Mouse (Mus musculus) liver, adult 2 months (tissue): Measurements from ENCODE around the gene Nppb.

ENCODE experiments used
- CTCF ChIP-seq: fragments of 200-500 bp; IDR thresholded peaks from 2 replicates; pipeline ENCODE4 v1.5.1; 2011; ENCODE audit warnings: low read depth, low read length, control low read depth
- POLR2A ChIP-seq: fragments of 200-500 bp; IDR thresholded peaks from 2 replicates; pipeline ENCODE4 v1.6.1; 2011; ENCODE audit warnings: low read length, control low read depth; ENCODE audit not compliant: insufficient read depth; ENCODE audit errors: extremely low read depth

DNA sequence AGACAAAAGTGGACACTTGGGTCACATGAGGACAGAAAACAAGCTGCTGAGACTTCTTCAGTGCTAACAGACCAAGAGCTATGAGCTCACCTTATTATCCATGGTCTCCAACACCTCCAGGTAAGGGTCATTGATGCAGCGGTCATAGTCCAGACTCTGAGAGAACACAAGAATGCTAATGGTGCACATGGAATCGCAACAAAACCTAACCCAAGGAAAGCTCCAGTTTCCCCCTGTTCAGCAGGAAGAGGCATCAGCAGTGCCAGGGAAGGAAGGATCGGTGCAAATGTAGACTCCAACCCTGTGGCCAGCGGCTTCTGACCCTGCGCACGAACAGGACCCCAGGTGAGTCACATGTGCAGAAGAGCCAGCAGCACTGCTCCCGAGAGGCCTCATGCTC lies 43.7 kb downstream of the Nppb start:
- TF ChIP-seq POLR2A (no peak), CTCF (no peak)
